Mouse (Mus musculus) hindlimb bud, embryonic 11.5 days (tissue): ENCODE measurements around the gene Parm1.

ENCODE experiments used
- DNase-seq: peaks from one replicate; pipeline ENCODE4 v3.0.0-alpha.2; 2012; ENCODE audit warnings: low read depth, low spot score; ENCODE audit errors: extremely low spot score

The Parm1 gene

GRCm38 (mm10) chr5:91651330-91651729 lies 133.9 kb downstream of the Parm1 start:
- DNase-seq: no peak

DNA sequence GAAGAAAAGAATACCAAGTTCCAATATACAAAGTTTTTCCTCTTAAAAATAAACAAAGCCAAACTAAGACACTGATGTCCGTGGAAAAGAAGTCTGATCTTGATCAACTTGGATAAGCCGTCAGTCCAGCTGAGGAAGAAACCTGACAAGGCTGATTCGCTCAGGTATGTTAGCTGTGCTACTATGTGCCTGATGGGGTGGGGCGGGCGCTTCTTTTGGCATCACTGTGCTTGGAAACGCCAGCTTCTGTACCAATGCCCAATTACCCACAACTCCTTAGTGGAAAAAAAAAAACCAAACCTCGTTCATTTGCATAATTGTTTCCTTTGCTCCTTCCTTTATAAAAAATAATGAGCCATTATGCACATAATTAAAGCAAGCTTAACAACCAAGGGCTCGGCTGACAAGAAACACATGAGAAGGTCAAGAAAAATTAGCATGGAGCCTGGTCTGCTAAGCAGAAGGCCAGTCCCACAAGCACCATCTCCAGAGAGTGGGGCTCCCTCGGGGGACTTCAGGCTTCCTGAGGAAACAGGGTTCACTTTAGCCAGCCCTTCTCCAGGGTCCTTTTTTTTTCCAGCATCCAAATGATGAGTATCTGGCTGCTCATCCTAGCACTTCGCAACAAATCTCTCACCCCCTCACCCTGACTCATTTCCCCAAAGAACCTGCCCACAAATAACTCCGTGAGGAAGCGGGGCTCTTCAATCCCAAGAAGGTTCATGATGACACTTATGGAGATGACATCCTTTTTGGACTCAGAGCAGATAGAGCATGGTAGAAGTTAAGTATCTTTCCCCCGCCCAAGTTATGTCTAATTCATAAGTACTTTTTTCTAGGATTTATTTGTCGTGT lies 135.9 kb downstream of the Parm1 start:
- no peak for DNase-seq

DNA sequence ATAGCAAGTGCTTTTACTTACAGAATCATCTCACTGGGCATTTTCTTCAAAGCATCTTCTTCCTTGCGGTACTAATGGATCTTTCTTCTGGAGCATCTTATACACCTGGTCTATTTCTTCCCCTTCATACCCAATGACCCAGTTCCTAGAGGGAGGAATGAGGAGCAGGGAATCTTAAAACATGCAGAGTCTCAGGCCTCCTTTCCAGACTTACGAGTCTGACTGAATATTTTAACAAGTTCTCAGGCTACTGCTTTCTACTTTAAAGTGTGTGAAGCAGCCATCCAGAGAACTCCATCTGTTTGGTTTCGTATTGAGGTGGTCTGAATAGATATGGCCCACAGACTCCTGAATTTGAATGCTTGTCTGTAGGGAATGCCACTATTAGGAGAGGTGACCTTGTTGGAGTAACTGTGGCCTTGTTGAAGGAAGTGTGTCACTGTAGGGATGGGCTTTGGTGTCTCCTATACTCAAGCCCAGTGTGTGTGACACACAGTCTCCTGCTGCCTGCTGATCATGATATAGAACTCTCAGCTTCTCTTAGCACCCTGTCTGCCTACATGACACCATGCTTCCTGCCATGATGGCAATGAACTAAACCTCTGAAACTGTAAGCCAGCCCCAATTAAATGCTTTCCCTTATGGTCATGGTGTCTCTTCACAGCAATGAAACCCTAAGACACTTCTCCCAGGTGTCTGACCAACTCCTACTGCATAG lies 137.1 kb downstream of the Parm1 start:
- DNase-seq: no peak

GRCm38 (mm10) chr5:91655263-91655662 lies 137.8 kb downstream of the Parm1 start:
- DNase-seq: no peak

DNA sequence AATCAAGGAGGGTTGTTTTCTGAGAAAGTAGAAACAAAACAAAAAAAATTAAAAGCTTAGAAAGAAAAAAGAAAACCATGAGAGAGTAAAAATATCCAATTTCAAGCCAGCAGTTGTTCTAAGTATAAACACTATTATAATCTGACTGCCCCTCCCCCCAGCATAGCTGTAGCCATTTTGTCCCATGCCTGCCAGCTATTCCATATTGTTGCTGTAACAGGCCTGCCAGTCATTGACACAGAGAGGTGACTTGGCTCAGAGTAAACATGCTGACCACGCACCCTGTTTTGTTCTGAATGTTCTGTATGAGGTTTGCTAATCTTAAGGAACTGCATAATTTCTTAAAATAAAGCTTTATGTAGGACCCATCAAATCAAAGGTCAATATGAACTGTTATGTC lies 145.3 kb downstream of the Parm1 start:
- DNase-seq: no peak

- DNase-seq: no peak
Measured at GRCm38 (mm10) chr5:91667127-91667526, 149.7 kb downstream of the Parm1 start.

DNA sequence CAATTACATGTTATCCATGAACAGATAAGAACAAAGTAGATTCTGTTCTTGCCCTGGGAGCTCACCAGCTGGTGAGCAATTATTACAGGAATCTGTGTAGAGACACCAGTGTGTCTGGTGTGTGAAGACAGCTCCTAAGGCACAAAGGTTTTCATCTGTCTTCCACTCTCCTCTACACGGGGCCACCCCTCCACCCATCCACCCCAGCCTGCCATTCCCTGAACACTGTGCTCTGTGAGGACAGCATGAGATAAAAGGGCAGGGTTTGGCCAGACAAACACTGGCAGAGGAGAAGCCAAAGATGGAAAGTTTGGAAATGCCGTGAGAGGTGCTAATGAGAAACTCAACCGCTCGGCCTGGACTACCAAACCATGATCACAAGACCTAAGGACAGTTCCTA lies 151.8 kb downstream of the Parm1 start:
- DNase-seq: no peak
